In genomic region chrX:19202542-19202941, GRCm38 (mm10) we compare ENCODE assay signal across 29 mouse cellular contexts.
DNase-seq lines count a peak whose midpoint lies in the region; TF ChIP-seq lines count a peak whose summit lies in the region.
"Had no signal": no experiment of that assay in that cellular context is flagged by ENCODE, and none has a peak within 500 bp of the region (broad histone marks: within the 10 kb centered on the region; RNA-seq: fewer than 3 reads in every experiment).

No protein-coding gene starts in this region.

- H3K79me2 ChIP-seq in C2C12 (ENCODE audit: control insufficient read depth, insufficient read depth) = peaks cover 21% of the 10 kb centered on the region
- no peaks in the 10 kb centered on the region for H3K79me2 ChIP-seq in macrophage (ENCODE audit: inconsistent target)

- peaks cover 19% of the 10 kb centered on the region for H3K4me1 ChIP-seq in bone marrow macrophage, adult 2 months (ENCODE audit: control insufficient read depth, insufficient read depth, low read length)
- no peaks in the 10 kb centered on the region for H3K4me1 ChIP-seq in lung, adult 2 months (ENCODE audit: control insufficient read depth, insufficient read depth, low read length)
- H3K4me1 ChIP-seq: embryonic facial prominence, embryonic 13.5 days; forebrain, embryonic 12.5 days; heart, embryonic 10.5 days; heart, embryonic 15.5 days; kidney, embryonic 15.5 days; limb, embryonic 12.5 days; liver, embryonic 15.5 days; lung, embryonic 15.5 days; midbrain, embryonic 12.5 days; stomach, embryonic 15.5 days had no signal

- DNase-seq in lung, adult 2 months = no peak
- DNase-seq in thymus, postnatal 4 days = no peak
- no peak for DNase-seq in testis, postnatal 10 days (ENCODE audit: low spot score)
- DNase-seq in right cerebral cortex, adult 2 months (ENCODE audit: low spot score in 2 of 2) = no peak
- DNase-seq: adrenal gland, adult 8-10 months; cerebellum, adult 11-12 months; cerebellum, postnatal 36 days; embryo, embryonic 11 days; gastrocnemius, postnatal 14 days; heart, adult 11 months; kidney, adult 18-20 months; kidney, postnatal 25 days; right cerebral cortex, postnatal 14 days; thymus, adult 18-20 months; thymus, postnatal 25 days had no signal

- H3K4me3 ChIP-seq in C2C12 (ENCODE audit: insufficient read depth, poor library complexity, severe bottlenecking) (no peak overlapping the region), macrophage (ENCODE audit: inconsistent target) (no peak overlapping the region)
- no peak overlapping the region for H3K4me3 ChIP-seq in bone marrow macrophage, adult 2 months (ENCODE audit: insufficient read depth, low read length)
- H3K4me3 ChIP-seq in lung, adult 2 months (replicated peaks; ENCODE audit: extremely low read depth, low read depth, low read length) = no peak overlapping the region
- H3K4me3 ChIP-seq: embryonic facial prominence, embryonic 13.5 days; forebrain, embryonic 12.5 days; heart, embryonic 10.5 days; heart, embryonic 15.5 days; kidney, embryonic 15.5 days; limb, embryonic 12.5 days; liver, embryonic 15.5 days; lung, embryonic 15.5 days; megakaryocyte, embryonic 14.5 days; midbrain, embryonic 12.5 days; stomach, embryonic 15.5 days had no signal

- H3K79me3 ChIP-seq in C2C12 (ENCODE audit: low read depth) = peaks cover 2% of the 10 kb centered on the region

- no peak for TF ChIP-seq POLR2A in bone marrow macrophage, adult 2 months (IDR thresholded peaks at IDR 0.05; ENCODE audit: borderline replicate concordance, low read depth, low read length)
- TF ChIP-seq POLR2A in lung, adult 2 months (IDR thresholded peaks at IDR 0.05; ENCODE audit: borderline replicate concordance, extremely low read depth, low read depth, low read length) = no peak

- no peak overlapping the region for H3ac ChIP-seq in C2C12 (ENCODE audit: control insufficient read depth, insufficient read length, low read depth)

- H3K36me3 ChIP-seq in C2C12 (ENCODE audit: control insufficient read depth, insufficient read depth) (peaks cover 4% of the 10 kb centered on the region), macrophage (ENCODE audit: inconsistent target) (no peaks in the 10 kb centered on the region)
- H3K36me3 ChIP-seq: embryonic facial prominence, embryonic 13.5 days; forebrain, embryonic 12.5 days; heart, embryonic 10.5 days; heart, embryonic 15.5 days; kidney, embryonic 15.5 days; limb, embryonic 12.5 days; liver, embryonic 15.5 days; lung, embryonic 15.5 days; midbrain, embryonic 12.5 days; stomach, embryonic 15.5 days had no signal

- H3K27ac ChIP-seq in bone marrow macrophage, adult 2 months (ENCODE audit: insufficient read depth, low read depth, low read length) = peak overlapping the region; percentile 65; the same call in 1 of the 2 replicates
- H3K27ac ChIP-seq in macrophage = peak overlapping the region; percentile 39
- H3K27ac ChIP-seq: embryonic facial prominence, embryonic 13.5 days; forebrain, embryonic 12.5 days; heart, embryonic 10.5 days; heart, embryonic 15.5 days; kidney, embryonic 15.5 days; limb, embryonic 12.5 days; liver, embryonic 15.5 days; lung, embryonic 15.5 days; midbrain, embryonic 12.5 days; stomach, embryonic 15.5 days had no signal

- WGBS in macrophage (ENCODE audit: missing documents) = 57% methylated on average over 1 of the region's 1 CpGs
- 79% methylated on average over 1 of the region's 1 CpGs for WGBS in lung, adult 2 months

- TF ChIP-seq CTCF in C2C12 (IDR thresholded peaks at IDR 0.05; ENCODE audit: control insufficient read depth, insufficient read depth, insufficient read length) = no peak
- TF ChIP-seq CTCF in bone marrow macrophage, adult 2 months (IDR thresholded peaks at IDR 0.05; ENCODE audit: low read depth, low read length) = no peak
- TF ChIP-seq CTCF in lung, adult 2 months (IDR thresholded peaks at IDR 0.05; ENCODE audit: insufficient read depth, low read length) = no peak

- no peaks in the 10 kb centered on the region for H3K27me3 ChIP-seq in C2C12 (ENCODE audit: control insufficient read depth, insufficient read depth, insufficient read length)
- H3K27me3 ChIP-seq: embryonic facial prominence, embryonic 13.5 days; forebrain, embryonic 12.5 days; heart, embryonic 15.5 days; kidney, embryonic 15.5 days; limb, embryonic 12.5 days; liver, embryonic 15.5 days; lung, embryonic 15.5 days; megakaryocyte, embryonic 14.5 days; midbrain, embryonic 12.5 days; stomach, embryonic 15.5 days had no signal

TF ChIP-seq in C2C12, 6 proteins besides CTCF, POLR2A, EP300 and RAD21:
- no peak for TF ChIP-seq MYOD1 (IDR thresholded peaks at IDR 0.05; ENCODE audit: control insufficient read depth, insufficient read length, low read depth)
- peak; percentile 92 for TF ChIP-seq FOSL1 (IDR thresholded peaks at IDR 0.05; ENCODE audit: insufficient read depth, low read length, poor library complexity, severe bottlenecking)
- peak; percentile 97 for TF ChIP-seq CEBPB (IDR thresholded peaks at IDR 0.05; ENCODE audit: low read depth)
- TF ChIP-seq MYOG (IDR thresholded peaks at IDR 0.05; ENCODE audit: control insufficient read depth, extremely low read depth, insufficient read length) = no peak
- no peak for TF ChIP-seq MAX (IDR thresholded peaks at IDR 0.05)
- no peak for TF ChIP-seq USF1 (IDR thresholded peaks at IDR 0.05; ENCODE audit: low read depth)
